Mouse (Mus musculus): ENCODE measurements around the gene Nwd1.
"Not testable (repeated sequence)": the region's sequence is repeated elsewhere in the genome, so short reads cannot be mapped to it uniquely, and the experiment has no call there.

Nwd1 gene

DNA sequence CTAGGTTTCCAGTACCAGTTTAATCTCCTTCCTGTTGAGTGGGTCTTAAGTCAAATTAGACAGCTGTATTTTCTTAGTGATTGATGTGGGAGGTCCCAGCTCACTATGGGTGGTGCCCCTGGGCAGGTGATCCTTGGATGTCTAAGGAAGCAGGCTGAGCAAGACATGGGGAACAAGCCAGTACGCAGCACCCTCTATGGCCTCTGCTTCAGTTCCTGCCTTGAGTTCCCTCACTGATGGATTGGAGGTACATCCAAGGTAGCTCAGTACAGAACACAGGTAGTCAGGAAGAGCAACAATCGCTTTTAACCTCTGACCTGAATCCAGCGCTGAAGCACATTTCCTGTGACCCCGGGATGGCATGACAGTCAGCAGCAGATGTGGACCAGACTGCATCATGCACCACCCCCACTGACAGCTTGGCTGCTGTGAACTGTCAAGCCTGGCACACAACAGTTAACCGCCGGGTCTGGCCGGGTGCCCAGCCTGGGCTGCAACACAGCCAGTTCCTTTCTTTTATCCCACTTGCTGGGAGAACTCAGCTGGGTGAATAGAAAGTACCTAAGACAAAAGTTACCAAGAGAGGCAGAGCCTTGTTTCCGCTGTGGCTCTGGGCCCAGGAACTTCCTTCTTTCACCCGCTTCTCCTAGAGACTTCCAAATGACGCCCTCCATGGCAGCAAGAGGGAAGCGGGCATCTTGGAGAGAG, at the start of gene Nwd1:
Nwd1 (plus strand) TSS at position 652 of the 708 bp plus-strand sequence.
- DNase-seq: peak; percentile 69

DNA sequence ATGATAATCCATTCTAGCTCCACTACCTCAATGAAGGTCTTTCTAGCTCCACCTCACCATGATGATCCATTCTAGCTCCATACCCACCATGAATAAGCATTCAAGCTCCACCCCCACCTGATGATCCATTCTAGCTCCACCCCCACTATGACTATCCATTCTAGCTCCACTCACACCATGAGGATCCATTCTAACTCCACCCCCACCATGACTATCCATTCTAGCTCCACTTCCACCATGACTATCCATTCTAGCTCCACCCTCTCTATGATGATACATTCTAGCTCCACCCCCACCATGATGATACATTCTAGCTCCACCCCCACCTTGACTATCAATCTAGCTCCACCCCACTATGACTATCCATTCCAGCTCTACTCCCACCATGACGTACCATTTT, 3.6 kb upstream of the Nwd1 start:
- no peak for DNase-seq

DNA sequence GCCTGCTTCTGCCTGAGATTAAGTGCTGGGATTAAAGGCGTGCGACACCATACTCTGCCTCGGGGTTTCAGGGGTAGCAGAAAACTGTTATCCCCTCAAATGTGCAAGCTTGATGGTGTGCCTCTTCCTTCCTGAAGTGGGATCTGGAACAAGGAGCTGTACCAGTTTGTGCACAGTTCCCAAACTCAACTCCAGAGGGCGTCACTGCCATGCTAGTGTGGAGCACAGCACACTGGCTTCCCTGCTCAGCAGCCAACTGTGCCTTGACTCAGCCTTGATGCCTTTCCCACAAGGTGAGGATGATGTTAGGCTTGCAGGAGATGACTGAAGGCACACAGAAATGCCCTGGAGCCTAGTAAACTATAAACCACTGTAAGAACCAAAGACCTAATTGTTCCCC, 1.9 kb upstream of the Nwd1 start:
- DNase-seq: peak; percentile 70

DNA sequence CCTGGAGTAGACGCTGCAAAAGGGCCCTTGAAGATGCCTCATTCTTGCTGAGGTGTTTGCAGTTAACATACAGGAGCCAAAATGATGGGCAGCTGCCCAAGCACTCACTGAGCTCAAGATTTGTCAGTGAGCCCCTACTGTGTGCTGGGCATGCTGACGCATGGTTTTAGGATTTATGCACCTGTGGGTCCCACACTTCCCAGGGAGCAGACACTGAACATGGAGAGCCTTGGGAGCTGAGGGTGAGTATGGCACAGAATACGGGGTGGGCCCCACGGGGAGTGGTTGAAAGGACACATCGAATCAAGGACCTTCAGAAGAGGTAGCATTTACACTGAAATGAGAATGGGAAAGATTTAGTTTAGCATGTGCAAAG, 245 bp downstream of the Nwd1 start:
- DNase-seq: no peak

DNA sequence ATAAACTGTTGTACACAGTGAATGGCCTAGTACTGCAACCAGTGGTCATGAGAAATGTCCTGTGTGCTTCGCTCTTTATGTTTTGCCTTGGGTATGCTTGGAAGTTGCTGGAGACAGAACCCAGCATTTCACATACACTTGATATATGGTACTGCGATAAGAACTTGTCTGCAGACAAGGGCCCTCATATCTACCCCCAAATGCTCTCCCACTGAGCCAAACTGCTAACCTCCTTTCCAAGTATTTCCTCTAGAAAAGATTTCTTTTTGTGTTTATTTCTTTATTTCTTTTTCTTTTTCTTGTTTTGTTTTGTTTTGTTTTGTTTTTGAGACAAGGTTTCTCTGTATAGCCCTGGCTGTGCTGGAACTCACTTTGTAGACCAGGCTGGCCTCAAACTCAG, 4.2 kb downstream of the Nwd1 start:
- DNase-seq: no peak

DNA sequence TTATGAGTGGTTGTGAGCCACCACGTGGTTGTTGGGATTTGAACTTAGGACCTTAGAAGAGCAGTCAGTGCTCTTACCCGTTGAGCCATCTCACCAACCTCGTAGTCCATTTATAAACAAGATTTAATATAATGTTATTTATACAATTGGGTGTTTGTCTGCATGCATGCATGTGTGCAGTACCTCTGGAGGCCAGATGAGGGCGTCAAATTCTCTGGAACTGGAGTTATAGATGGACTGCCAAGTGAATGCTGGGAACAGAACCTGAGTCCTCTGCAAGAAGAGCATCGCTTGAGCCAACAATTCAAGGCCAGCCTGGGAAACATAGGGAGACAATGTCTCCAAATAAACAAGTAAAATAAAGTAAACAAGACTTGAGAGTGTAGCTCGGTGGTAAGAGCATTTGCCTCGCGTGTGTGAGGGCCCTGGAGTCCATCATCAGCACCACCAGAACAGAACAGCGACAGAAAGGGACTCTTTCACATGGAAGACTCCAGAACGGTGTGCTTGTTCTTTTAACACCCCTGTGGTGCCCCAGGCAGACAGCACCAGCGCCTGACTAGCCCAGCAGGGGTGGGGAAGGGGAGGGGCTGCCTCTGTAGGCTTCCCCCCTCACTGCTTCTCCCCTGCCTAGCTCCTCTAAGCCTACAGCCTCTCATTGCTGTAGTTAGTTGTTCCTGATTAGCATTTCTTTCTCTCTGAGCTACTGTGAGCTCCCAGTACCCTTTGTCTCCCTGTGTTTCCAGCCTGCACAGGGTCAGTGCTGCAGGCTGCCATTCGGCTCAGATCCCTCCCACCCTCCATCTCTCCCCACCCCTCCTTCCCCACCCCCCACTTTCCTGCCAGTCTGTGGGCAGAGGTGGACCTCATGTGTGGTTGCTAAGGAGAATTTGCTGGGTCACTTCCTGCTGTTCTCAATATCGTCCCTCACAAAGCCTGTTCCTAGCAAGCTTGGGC, 8.3 kb downstream of the Nwd1 start:
- DNase-seq: peak; percentile 56

DNA sequence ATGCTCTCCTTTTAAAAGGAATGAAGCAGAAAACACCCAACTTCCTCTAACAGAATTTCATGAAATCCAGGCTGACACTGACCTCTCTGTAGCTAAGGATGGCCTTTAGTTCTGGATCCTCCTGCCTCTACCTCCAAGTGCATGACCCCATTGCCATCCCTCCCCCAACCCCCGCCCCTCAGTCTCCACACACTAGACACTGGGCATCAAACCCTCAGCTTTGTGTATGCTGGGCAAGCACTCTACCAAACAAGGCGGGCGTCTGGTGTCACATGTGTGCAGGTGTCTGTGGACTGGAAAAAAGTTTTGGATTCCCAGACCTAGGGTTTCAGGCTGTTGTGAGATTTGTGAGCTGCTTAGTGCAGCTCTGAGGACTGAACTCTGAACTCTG, 9.0 kb downstream of the Nwd1 start:
- no peak for DNase-seq

DNA sequence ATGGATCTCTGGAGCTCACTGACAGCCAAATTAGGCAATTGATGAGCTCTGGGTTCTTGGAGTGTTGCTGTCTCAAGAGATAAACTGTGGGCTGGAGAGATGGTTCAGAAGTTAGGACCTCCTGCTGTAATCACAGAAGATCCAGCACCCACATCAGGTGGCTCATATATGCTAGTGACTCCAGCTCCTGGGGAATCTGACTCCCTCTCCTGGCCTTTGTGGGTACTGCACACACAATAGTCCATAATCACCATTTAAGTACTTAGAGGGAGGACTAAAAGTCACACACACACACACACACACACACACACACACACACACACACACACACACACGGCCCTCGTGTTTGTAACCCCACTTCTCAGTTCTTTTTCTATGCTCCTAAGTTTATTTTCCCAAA, 13.5 kb downstream of the Nwd1 start:
- peak; percentile 48 for DNase-seq

DNA sequence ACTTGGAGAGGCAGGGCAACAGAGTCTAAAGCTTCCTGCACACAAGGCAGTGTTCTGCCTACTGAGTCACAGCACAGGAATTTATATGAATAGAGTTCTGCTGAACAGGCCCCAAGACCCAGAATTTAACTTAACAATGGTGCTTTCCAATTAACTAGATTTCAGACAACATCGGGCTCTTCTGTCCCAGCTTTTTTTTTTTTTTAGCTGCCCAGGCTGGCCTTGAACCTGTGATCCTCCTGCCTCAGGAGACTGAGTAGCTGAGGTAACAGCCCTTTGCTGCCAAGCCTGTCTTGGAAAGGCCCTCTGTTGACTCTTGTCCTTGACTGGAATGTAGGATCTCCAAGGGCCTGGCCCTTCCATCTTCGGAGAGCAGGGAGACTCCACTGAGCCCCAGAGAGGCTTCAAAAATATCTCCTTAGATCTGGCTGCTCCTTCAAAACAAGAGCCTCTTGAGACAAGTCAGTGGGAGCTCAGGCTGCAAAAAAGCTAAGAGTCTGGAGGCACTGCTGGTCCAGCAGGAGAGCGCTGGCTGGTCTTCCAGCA, 17.7 kb downstream of the Nwd1 start:
- DNase-seq: no peak

DNA sequence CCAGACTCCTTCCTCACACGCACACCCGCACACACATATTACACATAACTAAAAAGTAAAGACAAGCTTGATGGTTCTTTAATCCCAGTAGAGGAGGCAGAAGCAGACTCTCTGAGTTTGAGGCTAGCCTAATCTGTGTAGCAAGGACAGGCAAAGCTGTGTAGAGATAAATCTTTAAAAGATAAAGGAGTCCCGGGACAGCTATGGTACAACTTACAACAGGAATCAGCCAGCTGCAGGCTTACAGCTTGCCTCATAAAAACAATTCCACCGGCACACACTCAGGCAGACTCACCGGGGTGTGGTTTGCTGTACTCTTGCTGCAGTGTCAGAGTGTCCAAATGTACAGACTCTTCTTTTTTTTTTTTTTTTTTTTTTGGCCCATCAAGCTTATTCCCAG, 18.2 kb downstream of the Nwd1 start:
- DNase-seq: no peak

DNA sequence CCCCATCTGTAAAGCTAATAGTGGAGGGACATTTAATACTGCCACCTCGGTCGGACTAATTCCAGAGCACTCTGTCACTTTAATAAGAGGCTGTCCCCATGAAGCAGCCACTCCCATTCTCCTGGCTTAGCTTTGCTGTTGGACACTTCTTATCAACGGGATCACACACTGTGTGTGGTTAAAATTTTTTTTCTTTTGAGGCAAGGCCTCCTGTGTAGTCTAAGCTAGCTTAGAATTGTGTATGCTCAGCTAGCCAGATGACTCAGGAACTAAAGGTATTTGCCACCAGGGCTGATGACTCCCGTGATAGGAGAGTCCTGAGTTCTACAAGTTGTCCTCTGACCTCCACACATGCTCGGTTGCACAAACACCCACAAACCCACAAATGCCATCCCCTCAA, 18.9 kb downstream of the Nwd1 start:
- no peak for DNase-seq

DNA sequence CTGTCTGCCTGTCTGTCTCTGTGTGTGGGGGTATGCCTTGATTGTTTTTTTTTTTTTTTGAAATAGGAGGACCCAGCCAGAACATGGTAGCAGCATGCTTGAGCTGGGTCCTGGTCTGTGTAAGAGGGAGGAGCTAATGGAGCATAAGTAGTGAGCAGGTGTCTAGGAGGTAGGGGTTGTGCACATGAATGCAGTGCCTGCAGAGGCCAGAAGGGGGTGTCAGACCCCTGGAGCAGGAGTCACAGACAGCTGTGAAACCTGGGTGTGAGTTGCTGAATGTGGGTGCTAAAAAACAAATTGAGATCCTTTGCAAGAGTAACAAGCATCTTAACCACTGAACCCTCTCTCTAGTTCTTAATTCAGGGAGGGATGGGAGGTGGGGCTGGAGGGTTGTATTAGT, 22.4 kb downstream of the Nwd1 start:
- DNase-seq: peak; percentile 48

DNA sequence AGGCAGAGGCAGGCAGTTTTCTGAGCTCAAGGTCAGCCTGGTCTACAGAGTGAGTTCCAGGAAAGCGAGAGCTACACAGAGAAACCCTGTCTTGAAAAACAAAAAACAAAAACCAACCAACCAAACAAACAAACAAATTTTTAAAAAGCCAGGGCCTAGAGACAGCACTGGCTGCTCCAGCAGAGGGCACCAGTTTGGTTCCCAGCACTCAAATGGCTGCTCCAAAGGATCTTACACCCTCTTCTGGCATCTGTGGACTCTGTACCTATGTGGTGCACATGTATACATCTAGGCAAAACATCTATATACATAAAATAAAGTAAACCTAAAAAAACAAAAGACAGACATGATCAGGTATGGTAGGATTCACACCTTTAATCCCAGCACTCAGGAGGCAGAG, 26.3 kb downstream of the Nwd1 start:
- peak; percentile 53 for DNase-seq

DNA sequence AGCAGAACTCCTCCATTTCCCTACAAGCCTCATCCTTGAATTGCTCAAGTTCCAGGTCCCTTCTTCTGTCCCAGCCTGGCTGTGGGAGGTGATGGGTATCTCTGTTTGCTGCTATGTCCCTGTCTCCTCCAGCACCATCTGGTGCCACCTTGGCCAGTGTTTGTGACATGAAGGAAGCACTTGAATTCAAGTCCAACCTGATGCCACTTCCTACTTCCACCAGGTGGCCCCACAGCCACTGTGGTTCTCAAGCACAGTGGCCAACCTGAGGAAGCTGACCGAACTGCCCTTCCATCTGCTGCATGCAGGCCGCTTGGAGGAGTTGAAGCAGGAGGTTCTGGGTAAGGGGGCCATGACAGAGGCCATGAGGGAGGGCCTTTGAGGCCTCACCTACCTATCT, 27.7 kb downstream of the Nwd1 start:
- no peak for DNase-seq

DNA sequence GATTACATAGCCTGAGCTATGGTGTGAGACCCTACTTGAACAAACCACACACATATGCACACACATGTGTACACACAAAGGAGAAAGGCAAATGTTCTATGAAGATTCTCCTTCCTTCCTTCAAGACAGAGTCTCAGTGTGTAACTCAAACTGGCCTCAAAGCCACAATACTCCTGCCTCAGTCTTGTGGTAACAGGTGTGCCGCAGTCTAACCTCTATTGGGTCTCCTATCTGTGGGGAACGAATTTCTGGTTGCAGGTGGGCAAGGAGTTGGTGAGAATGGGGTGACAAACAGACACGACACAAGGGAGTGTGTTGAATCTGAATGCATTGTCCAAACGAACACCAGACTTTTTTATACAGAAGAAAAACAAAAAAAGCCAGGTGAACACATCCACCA, 29.9 kb downstream of the Nwd1 start:
- DNase-seq: peak; percentile 50

DNA sequence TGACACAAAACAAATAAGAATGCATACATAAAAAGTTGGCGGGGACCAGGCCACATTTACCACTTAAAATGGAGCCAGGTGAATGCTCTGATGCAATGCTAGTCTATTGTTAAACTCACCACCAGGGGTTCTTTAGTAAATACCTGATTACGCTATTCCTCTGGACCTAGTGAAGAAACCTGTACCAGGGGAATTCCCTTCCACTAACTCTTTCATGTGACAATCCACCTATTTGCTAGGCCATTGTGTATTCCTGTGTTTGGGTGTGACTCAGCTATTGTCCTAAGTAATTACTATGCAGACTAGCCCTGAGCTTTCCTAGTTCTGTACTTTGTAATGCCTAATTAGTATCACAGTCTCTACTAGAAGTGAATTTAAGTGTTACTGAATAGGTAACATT, 30.3 kb downstream of the Nwd1 start:
- not testable (repeated sequence) for DNase-seq

DNA sequence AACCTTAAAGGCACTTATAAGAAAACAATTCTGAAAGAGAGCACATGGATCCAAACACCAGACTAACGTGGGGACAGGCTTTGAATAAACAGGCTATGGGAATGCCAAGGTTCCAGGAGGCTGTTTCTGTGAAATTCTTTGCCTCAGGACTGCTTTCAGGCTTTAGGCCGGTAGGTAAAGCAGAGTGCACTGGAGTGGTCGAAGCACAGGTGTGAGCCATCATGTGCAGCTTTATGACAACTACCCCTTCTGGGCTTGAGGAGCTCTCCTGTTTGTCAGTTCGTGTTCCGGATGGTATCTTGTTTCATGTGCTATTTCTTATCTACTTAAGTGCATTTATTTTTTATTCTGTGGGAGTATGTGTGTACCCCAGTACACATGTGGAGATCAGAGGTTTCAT, 30.8 kb downstream of the Nwd1 start:
- no peak for DNase-seq

DNA sequence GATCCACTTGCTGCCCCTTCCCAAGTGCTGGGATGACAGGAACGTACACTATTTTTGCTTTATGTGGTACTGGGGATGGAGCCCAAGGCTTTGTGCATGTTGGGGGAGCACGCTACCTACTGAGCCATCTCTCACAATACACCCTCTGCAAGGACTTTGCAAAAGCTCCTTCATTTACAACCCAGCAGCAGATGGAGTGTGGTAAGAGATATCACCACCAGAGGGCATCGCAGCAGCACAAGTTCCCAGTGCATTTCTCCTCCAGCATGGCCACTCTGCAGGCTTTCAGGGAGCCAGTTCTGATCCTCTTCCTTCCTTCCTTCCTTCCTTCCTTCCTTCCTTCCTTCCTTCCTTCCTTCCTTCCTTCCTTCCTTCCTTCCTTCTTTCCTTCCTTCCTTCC, 33.6 kb downstream of the Nwd1 start:
- peak; percentile 83 for DNase-seq

DNA sequence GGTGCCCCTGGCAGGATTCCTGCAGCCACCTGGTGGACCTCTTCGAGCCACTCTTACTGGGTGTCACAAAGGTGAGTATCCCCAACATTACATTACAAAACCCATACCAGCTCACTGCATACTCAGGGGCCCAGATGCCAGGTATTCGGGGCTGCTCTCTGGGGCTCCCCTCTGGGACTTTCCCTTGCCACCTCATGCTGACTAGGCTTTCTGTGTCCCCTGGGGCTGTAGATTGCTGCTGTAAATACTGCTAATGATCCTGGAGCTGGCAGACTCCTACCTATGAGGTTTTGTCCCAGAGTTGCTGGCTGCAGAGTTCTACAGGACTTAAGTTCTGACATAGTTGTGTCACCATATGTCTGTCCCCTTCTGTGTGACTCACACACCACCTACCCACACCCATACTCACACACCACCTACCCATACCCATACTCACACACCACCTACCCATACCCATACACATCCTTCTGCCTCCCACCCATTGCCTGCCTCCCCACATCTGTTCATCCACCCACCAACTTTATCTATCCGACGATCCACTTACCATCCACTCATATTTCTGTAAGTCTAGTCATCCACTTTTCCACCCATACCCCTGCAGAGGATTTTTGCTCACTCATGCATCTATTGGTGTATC, 35.7 kb downstream of the Nwd1 start:
- no peak for DNase-seq

DNA sequence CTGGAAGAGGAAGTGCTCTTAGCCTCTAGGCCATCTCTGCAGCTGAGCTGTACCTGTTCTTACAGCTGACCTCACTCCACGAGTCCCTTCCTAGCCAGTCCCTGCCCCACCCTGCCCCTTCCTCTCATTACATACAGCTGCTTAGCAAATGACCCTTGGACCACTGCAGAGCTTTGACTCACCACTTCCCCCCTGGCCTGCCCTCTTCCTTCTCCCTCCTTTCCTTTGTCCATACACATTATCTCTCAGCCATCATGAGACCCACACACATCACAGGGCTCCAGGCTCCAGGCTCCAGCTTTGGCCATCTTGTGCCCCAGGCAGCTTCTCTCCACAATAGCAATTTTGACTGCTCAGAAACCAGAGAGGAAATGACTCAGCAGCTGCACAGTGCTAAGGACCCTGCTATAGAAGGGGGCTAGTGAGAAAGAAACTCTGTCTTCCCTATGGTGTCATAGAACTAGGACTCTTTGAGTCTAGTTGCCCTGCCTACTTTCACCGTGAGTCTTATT, 36.6 kb downstream of the Nwd1 start:
- DNase-seq: peak; percentile 29

DNA sequence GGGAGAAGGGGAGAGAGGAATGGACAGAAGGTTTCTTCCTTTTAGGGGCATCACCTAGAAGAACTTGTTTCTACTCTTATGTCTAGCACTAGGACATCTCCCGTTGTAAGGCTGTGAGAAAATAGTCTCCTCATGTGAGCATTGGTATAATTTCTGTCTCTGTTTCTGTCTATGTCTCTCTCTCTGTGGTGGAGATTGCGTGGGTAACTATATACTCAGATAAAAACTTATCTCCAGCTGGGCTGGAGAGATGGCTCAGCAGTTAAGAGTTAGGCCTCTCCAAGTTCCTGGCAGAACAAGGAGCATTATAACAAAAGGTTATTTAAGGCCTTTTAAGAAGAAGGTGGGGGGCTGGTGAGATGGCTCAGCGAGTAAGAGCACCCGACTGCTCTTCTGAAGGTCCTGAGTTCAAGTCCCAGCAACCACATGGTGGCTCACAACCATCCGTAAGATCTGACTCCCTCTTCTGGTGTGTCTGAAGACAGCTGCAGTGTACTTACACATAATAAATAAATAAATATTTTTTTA, 37.1 kb downstream of the Nwd1 start:
- not testable (repeated sequence) for DNase-seq

DNA sequence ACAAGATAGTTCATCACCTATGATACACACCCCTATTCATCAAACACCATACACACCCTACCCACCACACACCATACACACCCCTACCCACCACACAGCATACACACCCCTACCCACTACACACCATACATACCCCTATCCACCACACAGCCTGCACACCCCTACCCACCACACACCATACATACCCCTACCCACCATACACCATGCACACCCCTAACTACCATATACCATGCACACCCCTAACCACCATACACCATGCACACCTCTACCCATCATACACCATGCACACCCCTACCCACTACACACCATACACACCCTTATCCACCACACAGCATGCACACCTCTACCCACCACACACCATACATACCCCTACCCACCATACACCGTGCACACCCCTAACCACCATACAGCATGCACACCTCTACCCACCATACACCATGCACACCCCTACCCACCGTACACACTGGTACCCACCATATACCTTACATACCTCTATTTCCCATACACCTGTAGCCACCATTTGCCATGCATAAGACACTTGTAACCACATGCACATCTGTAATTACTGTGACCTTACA, 51.9 kb downstream of the Nwd1 start:
- no peak for DNase-seq

DNA sequence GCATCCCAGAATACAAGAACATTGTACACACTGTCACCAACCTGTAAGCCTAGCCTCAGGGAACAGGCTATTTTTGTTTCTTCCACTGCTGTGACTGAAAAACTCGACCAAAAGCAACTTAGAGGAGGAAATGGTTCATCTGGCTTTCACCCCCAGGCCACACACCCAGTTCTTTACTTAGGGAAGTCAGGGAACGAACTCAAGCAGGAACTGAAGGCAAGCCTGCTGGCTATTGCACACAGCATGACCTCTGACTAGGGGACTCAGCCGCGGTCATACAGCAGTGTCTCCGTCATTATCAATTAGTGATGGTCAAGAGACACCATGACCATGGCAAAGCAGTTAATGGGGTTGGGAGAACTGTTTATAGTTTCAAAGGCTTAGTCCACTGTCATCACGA, 66.1 kb downstream of the Nwd1 start:
- DNase-seq: no peak

Measured in thymus, postnatal 4 days (tissue).